Mouse (Mus musculus) myocyte (in vitro differentiated cells): Measurements from ENCODE around the gene Dctn1. TPM values are rescaled to one million over a fixed set of nuclear protein-coding genes. Genes with fewer than 3 reads are reported as not detected.

ENCODE experiments used
- H3K27me3 ChIP-seq: one replicate; pipeline ENCODE4 v1.6.1; 2011; ENCODE audit not compliant: control insufficient read depth, insufficient read depth, insufficient read length
- H3K36me3 ChIP-seq: one replicate; pipeline ENCODE4 v1.6.1; 2011; ENCODE audit not compliant: control insufficient read depth, insufficient read depth
- H3K4me2 ChIP-seq: one replicate; pipeline ENCODE4 v1.6.1; 2011; ENCODE audit warnings: low read depth, control low read depth
- H3K4me3 ChIP-seq: one replicate; pipeline ENCODE4 v1.5.1; 2011; ENCODE audit warnings: mild to moderate bottlenecking, control low read depth, moderate library complexity
- H3K79me2 ChIP-seq: one replicate; pipeline ENCODE4 v1.6.1; 2011; ENCODE audit not compliant: control insufficient read depth, insufficient read depth
- H3ac ChIP-seq: one replicate; pipeline ENCODE4 v1.6.1; 2011; ENCODE audit not compliant: control insufficient read depth, insufficient read length
- CEBPB ChIP-seq: IDR thresholded peaks from 2 replicates; pipeline ENCODE4 v1.6.1; 2011; ENCODE audit warnings: mild to moderate bottlenecking, moderate library complexity; ENCODE audit not compliant: poor library complexity, insufficient read depth, severe bottlenecking
- E2F4 ChIP-seq: IDR thresholded peaks from one replicate; pipeline ENCODE4 v1.6.1; 2011; ENCODE audit warnings: mild to moderate bottlenecking, control low read depth, moderate library complexity; ENCODE audit not compliant: insufficient read depth
- MAX ChIP-seq: IDR thresholded peaks from one replicate; pipeline ENCODE4 v1.6.1; 2011; ENCODE audit warnings: low read depth, mild to moderate bottlenecking, control low read depth
- MYOD1 ChIP-seq, 3 experiments: IDR thresholded peaks; one replicate each; pipeline ENCODE4 v1.6.1; 2011; ENCODE audit warnings: control low read depth in 2 of 3, low read depth in 2 of 3, mild to moderate bottlenecking in 2 of 3, moderate library complexity in 1 of 3; ENCODE audit not compliant: insufficient read length in 2 of 3, control insufficient read depth in 1 of 3
- MYOG ChIP-seq, 3 experiments: IDR thresholded peaks; one replicate each; pipeline ENCODE4 v1.6.1; 2011; ENCODE audit warnings: control low read depth in 2 of 3, low read depth in 2 of 3, mild to moderate bottlenecking in 2 of 3; ENCODE audit not compliant: insufficient read length in 2 of 3, control insufficient read depth in 1 of 3, insufficient read depth in 1 of 3
- POLR2A ChIP-seq: IDR thresholded peaks from one replicate; pipeline ENCODE4 v1.6.1; 2011; ENCODE audit warnings: low read depth, mild to moderate bottlenecking, control low read depth, moderate library complexity; ENCODE audit not compliant: insufficient read length
- POLR2AphosphoS2 ChIP-seq: IDR thresholded peaks from one replicate; pipeline ENCODE4 v1.6.1; 2011; ENCODE audit warnings: low read depth, control low read depth; ENCODE audit not compliant: insufficient read length
- REST ChIP-seq: IDR thresholded peaks from one replicate; pipeline ENCODE4 v1.6.1; 2011; ENCODE audit warnings: mild to moderate bottlenecking, control low read depth, moderate library complexity; ENCODE audit not compliant: insufficient read depth, insufficient read length
- SRF ChIP-seq: IDR thresholded peaks from one replicate; pipeline ENCODE4 v1.6.1; 2011; ENCODE audit warnings: low read depth; ENCODE audit not compliant: control insufficient read depth, insufficient read length
- TCF12 ChIP-seq: IDR thresholded peaks from one replicate; pipeline ENCODE4 v1.6.1; 2011; ENCODE audit warnings: mild to moderate bottlenecking, control low read depth; ENCODE audit not compliant: poor library complexity, insufficient read depth, severe bottlenecking
- TCF3 ChIP-seq: IDR thresholded peaks from one replicate; pipeline ENCODE4 v1.6.1; 2011; ENCODE audit warnings: low read depth, control low read depth; ENCODE audit not compliant: insufficient read length
- USF1 ChIP-seq: IDR thresholded peaks from one replicate; pipeline ENCODE4 v1.6.1; 2011; ENCODE audit warnings: low read depth, mild to moderate bottlenecking, control low read depth, moderate library complexity
- polyA plus RNA-seq: library from polyadenylated mRNA; unstranded; fragments of >200 nt; fragmentation: generic; extraction: Trizol; gene quantifications from one replicate; pipeline ENCODE4 v1.2.1, GENCODE M21; 2012; ENCODE audit warnings: missing spikeins

Dctn1 gene
- polyA plus RNA-seq, 1 experiment, result 106 TPM

GRCm38 (mm10) chr6:83161442-83161841 lies 4.3 kb upstream of the Dctn1 start:
- Histone ChIP-seq H3K79me2 (peaks cover 5% of the 10 kb centered on the region), H3ac (no peak overlapping the region), H3K4me2 (no peak overlapping the region), H3K27me3 (peaks cover 12% of the 10 kb centered on the region), H3K4me3 (no peak overlapping the region), H3K36me3 (no peaks in the 10 kb centered on the region)
- TF ChIP-seq REST, result no peak
- no peak for TF ChIP-seq TCF12
- no peak for TF ChIP-seq CEBPB
- TF ChIP-seq POLR2AphosphoS2, result no peak
- no peak for TF ChIP-seq SRF

DNA sequence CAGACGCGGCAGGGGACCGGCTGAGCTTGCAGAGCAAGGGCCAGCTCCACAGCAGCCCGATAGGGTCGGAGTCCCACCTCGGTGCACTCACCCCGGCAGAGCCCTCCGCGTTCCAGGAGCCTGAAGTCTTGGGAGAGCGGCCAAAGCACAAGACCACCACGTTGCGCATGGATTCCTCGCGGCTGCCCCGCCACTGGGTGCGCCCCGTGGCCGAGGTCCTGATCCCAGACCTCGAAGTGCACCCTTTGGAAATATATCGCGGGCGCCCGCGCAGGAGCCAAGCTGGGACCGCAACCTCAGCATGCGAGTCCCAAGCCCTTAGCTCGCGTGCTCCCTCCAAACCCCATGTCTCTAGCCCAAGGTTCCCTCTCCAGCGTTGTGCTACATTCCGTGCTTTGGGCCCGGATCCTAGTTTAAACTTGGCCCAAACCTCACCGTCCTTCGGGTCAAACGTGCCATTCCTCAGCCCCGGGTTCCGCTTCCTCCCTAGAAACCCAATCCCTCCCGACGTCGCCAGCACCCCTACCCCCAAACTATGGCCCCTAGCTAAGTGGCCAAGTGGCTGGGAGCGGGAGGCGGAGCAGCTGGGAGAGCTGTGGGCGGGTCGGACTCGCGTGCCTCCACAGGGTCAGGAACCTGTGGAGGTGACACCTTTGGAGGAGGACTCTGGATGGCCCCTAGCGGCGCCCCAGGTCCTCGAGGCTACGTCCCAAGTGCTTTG lies 3.6 kb upstream of the Dctn1 start:
- TF ChIP-seq TCF3 (no peak), MYOD1 (IDR thresholded peaks at IDR 0.05; ENCODE audit: control insufficient read depth in 1 of 3, insufficient read length in 2 of 3, low read depth in 2 of 3) (no peak), POLR2A (no peak), SRF (no peak), USF1 (no peak), E2F4 (no peak), MYOG (IDR thresholded peaks at IDR 0.05; ENCODE audit: control insufficient read depth in 1 of 3, insufficient read depth in 1 of 3, insufficient read length in 2 of 3, low read depth in 2 of 3) (no peak), POLR2AphosphoS2 (no peak), CEBPB (no peak), MAX (no peak), TCF12 (no peak), REST (no peak)
- peaks cover 12% of the 10 kb centered on the region for H3K27me3 ChIP-seq
- no peak overlapping the region for H3K4me3 ChIP-seq
- H3K4me2 ChIP-seq, result peak overlapping the region; percentile 31
- peaks cover 12% of the 10 kb centered on the region for H3K79me2 ChIP-seq
- no peaks in the 10 kb centered on the region for H3K36me3 ChIP-seq
- H3ac ChIP-seq, result no peak overlapping the region

GRCm38 (mm10) chr6:83162701-83163100 lies 3.0 kb upstream of the Dctn1 start:
- H3ac ChIP-seq, result no peak overlapping the region
- no peak for TF ChIP-seq CEBPB
- TF ChIP-seq REST, result no peak
- TF ChIP-seq POLR2AphosphoS2, result no peak
- no peaks in the 10 kb centered on the region for H3K36me3 ChIP-seq
- H3K4me2 ChIP-seq, result peak overlapping the region; percentile 31
- no peak overlapping the region for H3K4me3 ChIP-seq
- H3K27me3 ChIP-seq, result peaks cover 12% of the 10 kb centered on the region
- peaks cover 18% of the 10 kb centered on the region for H3K79me2 ChIP-seq

GRCm38 (mm10) chr6:83165026-83165606 lies 604 bp upstream of the Dctn1 start:
- Histone ChIP-seq H3K4me3 (peak overlapping the region; percentile 78), H3K27me3 (peaks cover 12% of the 10 kb centered on the region), H3K79me2 (peaks cover 37% of the 10 kb centered on the region), H3K4me2 (peak overlapping the region; percentile 94), H3K36me3 (no peaks in the 10 kb centered on the region), H3ac (peak overlapping the region; percentile 35)
- no peak for TF ChIP-seq REST
- no peak for TF ChIP-seq TCF12
- TF ChIP-seq MYOG (IDR thresholded peaks at IDR 0.05; ENCODE audit: control insufficient read depth in 1 of 3, insufficient read depth in 1 of 3, insufficient read length in 2 of 3, low read depth in 2 of 3), result no peak

DNA sequence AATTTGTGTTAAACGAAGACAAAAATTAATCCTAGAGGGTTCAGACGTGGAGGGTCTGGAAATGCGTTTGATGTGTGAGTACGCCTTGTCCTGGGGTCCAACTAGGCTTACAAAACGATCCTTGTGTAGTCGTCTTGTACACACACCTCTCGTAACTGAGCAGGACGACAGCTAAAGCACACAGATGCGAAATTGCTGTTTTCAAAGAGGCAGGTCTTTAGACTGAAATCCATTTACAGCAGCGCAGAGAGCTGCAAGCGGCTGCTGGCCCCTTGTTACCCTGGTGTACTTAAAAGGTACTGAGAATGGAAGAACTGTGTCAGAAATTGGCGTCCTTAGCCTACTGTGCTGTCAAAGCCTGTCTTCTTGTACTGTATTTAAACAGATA lies 517 bp downstream of the Dctn1 start:
- Histone ChIP-seq H3K27me3 (peaks cover 7% of the 10 kb centered on the region), H3K79me2 (peaks cover 48% of the 10 kb centered on the region), H3K4me2 (peak overlapping the region; percentile 86), H3K36me3 (no peaks in the 10 kb centered on the region), H3ac (peak overlapping the region; percentile 35), H3K4me3 (peak overlapping the region; percentile 78)
- TF ChIP-seq TCF12, result no peak
- no peak for TF ChIP-seq TCF3
- TF ChIP-seq MYOG (IDR thresholded peaks at IDR 0.05; ENCODE audit: control insufficient read depth in 1 of 3, insufficient read depth in 1 of 3, insufficient read length in 2 of 3, low read depth in 2 of 3), result no peak
- no peak for TF ChIP-seq MAX
- no peak for TF ChIP-seq SRF
- TF ChIP-seq POLR2AphosphoS2, result no peak
- TF ChIP-seq POLR2A, result no peak
- TF ChIP-seq MYOD1 (IDR thresholded peaks at IDR 0.05; ENCODE audit: control insufficient read depth in 1 of 3, insufficient read length in 2 of 3, low read depth in 2 of 3), result no peak
- TF ChIP-seq CEBPB, result no peak
- TF ChIP-seq REST, result no peak
- TF ChIP-seq USF1, result no peak
- TF ChIP-seq E2F4, result no peak
